Mouse (Mus musculus): ENCODE measurements around the gene Hexim2. TPM values are rescaled to one million over a fixed set of nuclear protein-coding genes. Genes with fewer than 3 reads are reported as not detected.

The Hexim2 gene
- polyA plus RNA-seq, 1 experiment from 2014 or later = 3.4 TPM

GRCm38 (mm10) chr11:103118866-103119265 lies 13.4 kb upstream of the Hexim2 start:
- Histone ChIP-seq H3K9me3 (ENCODE audit: low read length) (no peaks in the 10 kb centered on the region), H3K27ac (ENCODE audit: low read depth) (no peak overlapping the region), H3K9ac (replicated peaks) (no peak overlapping the region), H3K27me3 (ENCODE audit: insufficient read depth, low read length) (no peaks in the 10 kb centered on the region), H3K4me1 (ENCODE audit: insufficient read depth) (peaks cover 24% of the 10 kb centered on the region), H3K4me2 (ENCODE audit: low read depth, low read length) (peak overlapping the region; percentile 87), H3K4me3 (ENCODE audit: low read depth, low read length) (no peak overlapping the region), H3K36me3 (replicated peaks; ENCODE audit: insufficient read depth, low read length) (no peaks in the 10 kb centered on the region)
- DNase-seq = no peak
- 84% methylated on average over 2 of the region's 2 CpGs for WGBS (ENCODE audit: insufficient replicate concordance)
- no peak for ATAC-seq
- TF ChIP-seq CTCF (IDR thresholded peaks at IDR 0.05; ENCODE audit: low read depth) (no peak), EP300 (IDR thresholded peaks at IDR 0.05; ENCODE audit: low read depth) (no peak)

- 63% methylated on average over 5 of the region's 5 CpGs for WGBS (ENCODE audit: insufficient replicate concordance)
- Histone ChIP-seq H3K36me3 (replicated peaks; ENCODE audit: insufficient read depth, low read length) (no peaks in the 10 kb centered on the region), H3K9ac (replicated peaks) (no peak overlapping the region), H3K4me2 (ENCODE audit: low read depth, low read length) (no peak overlapping the region), H3K4me1 (ENCODE audit: insufficient read depth) (peaks cover 21% of the 10 kb centered on the region), H3K27me3 (ENCODE audit: insufficient read depth, low read length) (no peaks in the 10 kb centered on the region), H3K4me3 (ENCODE audit: low read depth, low read length) (no peak overlapping the region), H3K9me3 (ENCODE audit: low read length) (no peaks in the 10 kb centered on the region), H3K27ac (ENCODE audit: low read depth) (no peak overlapping the region)
- TF ChIP-seq CTCF (IDR thresholded peaks at IDR 0.05; ENCODE audit: low read depth) = no peak
- TF ChIP-seq EP300 (IDR thresholded peaks at IDR 0.05; ENCODE audit: low read depth) = no peak
- DNase-seq = no peak
- ATAC-seq = no peak
Measured at GRCm38 (mm10) chr11:103119609-103120008, 12.6 kb upstream of the Hexim2 start.

GRCm38 (mm10) chr11:103120315-103120714 lies 11.9 kb upstream of the Hexim2 start:
- DNase-seq = no peak
- 72% methylated on average over 5 of the region's 5 CpGs for WGBS (ENCODE audit: insufficient replicate concordance)
- ATAC-seq = no peak

GRCm38 (mm10) chr11:103132576-103133455 lies 587 bp downstream of the Hexim2 start:
- TF ChIP-seq EP300 (IDR thresholded peaks at IDR 0.05; ENCODE audit: low read depth) (peak; percentile 73), CTCF (IDR thresholded peaks at IDR 0.05; ENCODE audit: low read depth) (no peak)
- peak; percentile 100 for DNase-seq
- 2% methylated on average over 58 of the region's 58 CpGs for WGBS (ENCODE audit: insufficient replicate concordance)
- peak; percentile 92 for ATAC-seq
- peak overlapping the region; percentile 99 for H3K4me3 ChIP-seq (ENCODE audit: low read depth, low read length)
- peak overlapping the region; percentile 100 for H3K9ac ChIP-seq (replicated peaks)
- peak overlapping the region; percentile 98 for H3K27ac ChIP-seq (ENCODE audit: low read depth)
- no peaks in the 10 kb centered on the region for H3K36me3 ChIP-seq (replicated peaks; ENCODE audit: insufficient read depth, low read length)
- no peaks in the 10 kb centered on the region for H3K27me3 ChIP-seq (ENCODE audit: insufficient read depth, low read length)
- peaks cover 38% of the 10 kb centered on the region for H3K4me1 ChIP-seq (ENCODE audit: insufficient read depth)
- no peaks in the 10 kb centered on the region for H3K9me3 ChIP-seq (ENCODE audit: low read length)
- peak overlapping the region; percentile 74 for H3K4me2 ChIP-seq (ENCODE audit: low read depth, low read length)

More at GRCm38 (mm10) chr11:103120315-103120714, 11.9 kb upstream of the Hexim2 start:
- H3K9me3 ChIP-seq (ENCODE audit: low read length) = no peaks in the 10 kb centered on the region
- no peak overlapping the region for H3K4me3 ChIP-seq (ENCODE audit: low read depth, low read length)
- H3K4me2 ChIP-seq (ENCODE audit: low read depth, low read length) = no peak overlapping the region
- H3K36me3 ChIP-seq (replicated peaks; ENCODE audit: insufficient read depth, low read length) = no peaks in the 10 kb centered on the region
- TF ChIP-seq EP300 (IDR thresholded peaks at IDR 0.05; ENCODE audit: low read depth) (no peak), CTCF (IDR thresholded peaks at IDR 0.05; ENCODE audit: low read depth) (no peak)
- H3K27me3 ChIP-seq (ENCODE audit: insufficient read depth, low read length) = no peaks in the 10 kb centered on the region
- no peak overlapping the region for H3K9ac ChIP-seq (replicated peaks)
- H3K4me1 ChIP-seq (ENCODE audit: insufficient read depth) = peaks cover 17% of the 10 kb centered on the region
- no peak overlapping the region for H3K27ac ChIP-seq (ENCODE audit: low read depth)

GRCm38 (mm10) chr11:103133456-103134185 lies 1.4 kb downstream of the Hexim2 start:
- peak overlapping the region; percentile 41 for H3K4me3 ChIP-seq (ENCODE audit: low read depth, low read length)
- H3K27ac ChIP-seq (ENCODE audit: low read depth) = peak overlapping the region; percentile 98
- no peak for DNase-seq
- 56% methylated on average over 6 of the region's 6 CpGs for WGBS (ENCODE audit: insufficient replicate concordance)
- no peak for ATAC-seq
- peaks cover 38% of the 10 kb centered on the region for H3K4me1 ChIP-seq (ENCODE audit: insufficient read depth)
- TF ChIP-seq CTCF (IDR thresholded peaks at IDR 0.05; ENCODE audit: low read depth) (no peak), EP300 (IDR thresholded peaks at IDR 0.05; ENCODE audit: low read depth) (no peak)
- H3K36me3 ChIP-seq (replicated peaks; ENCODE audit: insufficient read depth, low read length) = no peaks in the 10 kb centered on the region
- no peaks in the 10 kb centered on the region for H3K9me3 ChIP-seq (ENCODE audit: low read length)
- H3K4me2 ChIP-seq (ENCODE audit: low read depth, low read length) = peak overlapping the region; percentile 73
- no peaks in the 10 kb centered on the region for H3K27me3 ChIP-seq (ENCODE audit: insufficient read depth, low read length)
- H3K9ac ChIP-seq (replicated peaks) = peak overlapping the region; percentile 65

GRCm38 (mm10) chr11:103134221-103134620 lies 2.0 kb downstream of the Hexim2 start:
- no peaks in the 10 kb centered on the region for H3K27me3 ChIP-seq (ENCODE audit: insufficient read depth, low read length)
- peak overlapping the region; percentile 73 for H3K4me2 ChIP-seq (ENCODE audit: low read depth, low read length)
- TF ChIP-seq CTCF (IDR thresholded peaks at IDR 0.05; ENCODE audit: low read depth) = no peak
- TF ChIP-seq EP300 (IDR thresholded peaks at IDR 0.05; ENCODE audit: low read depth) = no peak
- no peak overlapping the region for H3K9ac ChIP-seq (replicated peaks)
- no peaks in the 10 kb centered on the region for H3K9me3 ChIP-seq (ENCODE audit: low read length)
- H3K4me3 ChIP-seq (ENCODE audit: low read depth, low read length) = no peak overlapping the region
- H3K36me3 ChIP-seq (replicated peaks; ENCODE audit: insufficient read depth, low read length) = no peaks in the 10 kb centered on the region
- no peak for ATAC-seq
- H3K4me1 ChIP-seq (ENCODE audit: insufficient read depth) = peaks cover 38% of the 10 kb centered on the region
- no peak for DNase-seq
- WGBS (ENCODE audit: insufficient replicate concordance) = 72% methylated on average over 3 of the region's 3 CpGs
- peak overlapping the region; percentile 98; the same call in 1 of the 2 replicates for H3K27ac ChIP-seq (ENCODE audit: low read depth)

Measured in liver, postnatal 0 days (tissue).